Mouse (Mus musculus) olfactory bulb, adult 2 months (tissue): ENCODE data around the gene Zfp579. TPM values are rescaled to one million over a fixed set of nuclear protein-coding genes. Genes with fewer than 3 reads are reported as not detected.

Experiments
- H3K27ac ChIP-seq: fragments of 200-500 bp; 2 replicates; pipeline ENCODE4 v1.5.1; 2012; ENCODE audit warnings: low read depth, low read length; ENCODE audit not compliant: insufficient read depth
- H3K4me1 ChIP-seq: fragments of 200-500 bp; 2 replicates; pipeline ENCODE4 v1.6.1; 2012; ENCODE audit warnings: low read length; ENCODE audit not compliant: control insufficient read depth, insufficient read depth
- H3K4me3 ChIP-seq: fragments of 200-500 bp; 2 replicates; pipeline ENCODE4 v1.5.1; 2012; ENCODE audit warnings: mild to moderate bottlenecking, low read depth, low read length, moderate library complexity; ENCODE audit not compliant: insufficient read depth
- CTCF ChIP-seq: fragments of 200-500 bp; IDR thresholded peaks from 2 replicates; pipeline ENCODE4 v1.5.1; 2012; ENCODE audit warnings: low read depth, mild to moderate bottlenecking, low read length, moderate library complexity; ENCODE audit not compliant: insufficient read depth
- POLR2A ChIP-seq: fragments of 200-500 bp; IDR thresholded peaks from 2 replicates; pipeline ENCODE4 v1.6.1; 2012; ENCODE audit warnings: mild to moderate bottlenecking, low read depth, low read length, moderate library complexity; ENCODE audit not compliant: insufficient read depth
- WGBS: fragments of 180-500 bp; shearing (Covaris S2); methylation state at CpG from one replicate; pipeline ENCODE4 v1.1.7; 2018; 5-methylcytosine and 5-hydroxymethylcytosine counted together
- polyA plus RNA-seq: library from polyadenylated mRNA; stranded (reverse); fragments of >200 nt; gene quantifications from 2 replicates; pipeline ENCODE4 v1.2.4, GENCODE M21; 2012; ENCODE audit warnings: low replicate concordance; ENCODE audit not compliant: missing spikeins, insufficient read depth, insufficient read length

Zfp579 gene
- polyA plus RNA-seq, 1 experiment: not detected

GRCm38 (mm10) chr7:4999876-5000275 is 3.9 kb upstream of the Zfp579 start:
- WGBS: 66% methylated on average over 2 of the region's 2 CpGs
- TF ChIP-seq CTCF (no peak), POLR2A (no peak)
- H3K4me3 ChIP-seq: no peak overlapping the region
- no peak overlapping the region for H3K27ac ChIP-seq
- H3K4me1 ChIP-seq: peaks cover 5% of the 10 kb centered on the region; the same call in 1 of the 2 replicates

- peaks cover 28% of the 10 kb centered on the region for H3K4me1 ChIP-seq
- TF ChIP-seq POLR2A (no peak), CTCF (no peak)
- peak overlapping the region; percentile 64; the same call in 1 of the 2 replicates for H3K4me3 ChIP-seq
- H3K27ac ChIP-seq: no peak overlapping the region
- WGBS: 39% methylated on average over 8 of the region's 8 CpGs
These were observed 976 bp upstream of the Zfp579 start for GRCm38 (mm10) chr7:4996934-4997333.

- no peak for TF ChIP-seq POLR2A
- no peak for TF ChIP-seq CTCF
- WGBS: 3% methylated on average over 19 of the region's 19 CpGs
- Histone ChIP-seq H3K4me1 (peaks cover 28% of the 10 kb centered on the region), H3K27ac (0 out of 2 replicates have a peak overlapping the region, but pooled peaks have one; percentile 4), H3K4me3 (peak overlapping the region; percentile 91)
These were observed 523 bp downstream of the Zfp579 start for GRCm38 (mm10) chr7:4995268-4996002.

- peaks cover 28% of the 10 kb centered on the region for H3K4me1 ChIP-seq
- H3K4me3 ChIP-seq: no peak overlapping the region
- no peak overlapping the region for H3K27ac ChIP-seq
- TF ChIP-seq POLR2A (no peak), CTCF (no peak)
- WGBS: 68% methylated on average over 59 of the region's 59 CpGs
These were observed 1.8 kb downstream of the Zfp579 start for GRCm38 (mm10) chr7:4993999-4994788.

- Histone ChIP-seq H3K27ac (no peak overlapping the region), H3K4me3 (no peak overlapping the region), H3K4me1 (peaks cover 28% of the 10 kb centered on the region)
- TF ChIP-seq CTCF (no peak), POLR2A (no peak)
- 65% methylated on average over 55 of the region's 55 CpGs for WGBS
These were observed 2.5 kb downstream of the Zfp579 start for GRCm38 (mm10) chr7:4993347-4993998.

- no peak for TF ChIP-seq CTCF
- TF ChIP-seq POLR2A: no peak
- Histone ChIP-seq H3K4me3 (no peak overlapping the region), H3K4me1 (peaks cover 8% of the 10 kb centered on the region; the same call in 1 of the 2 replicates), H3K27ac (no peak overlapping the region)
- WGBS: 49% methylated on average over 2 of the region's 2 CpGs
These were observed 7.7 kb downstream of the Zfp579 start for GRCm38 (mm10) chr7:4988250-4988649.

- Histone ChIP-seq H3K27ac (no peak overlapping the region), H3K4me3 (no peak overlapping the region), H3K4me1 (peaks cover 8% of the 10 kb centered on the region)
- WGBS: 97% methylated on average over 7 of the region's 7 CpGs
- no peak for TF ChIP-seq CTCF
- no peak for TF ChIP-seq POLR2A
These were observed 19.1 kb downstream of the Zfp579 start for GRCm38 (mm10) chr7:4976832-4977231.

- 64% methylated on average over 4 of the region's 4 CpGs for WGBS
- peaks cover 8% of the 10 kb centered on the region for H3K4me1 ChIP-seq
- no peak for TF ChIP-seq CTCF
- no peak for TF ChIP-seq POLR2A
- no peak overlapping the region for H3K4me3 ChIP-seq
- H3K27ac ChIP-seq: no peak overlapping the region
These were observed 20.5 kb downstream of the Zfp579 start for GRCm38 (mm10) chr7:4975455-4975854.

GRCm38 (mm10) chr7:4972321-4973047 is 23.5 kb downstream of the Zfp579 start:
- no peak overlapping the region for H3K4me3 ChIP-seq
- WGBS: 52% methylated on average over 18 of the region's 18 CpGs
- TF ChIP-seq POLR2A (no peak), CTCF (no peak)
- no peak overlapping the region for H3K27ac ChIP-seq
- peaks cover 8% of the 10 kb centered on the region for H3K4me1 ChIP-seq
